Mouse (Mus musculus): ENCODE measurements around the gene Minpp1.
A peak's percentile ranks its signal among the peaks of the same experiment; 100 is the strongest.

The Minpp1 gene

DNA sequence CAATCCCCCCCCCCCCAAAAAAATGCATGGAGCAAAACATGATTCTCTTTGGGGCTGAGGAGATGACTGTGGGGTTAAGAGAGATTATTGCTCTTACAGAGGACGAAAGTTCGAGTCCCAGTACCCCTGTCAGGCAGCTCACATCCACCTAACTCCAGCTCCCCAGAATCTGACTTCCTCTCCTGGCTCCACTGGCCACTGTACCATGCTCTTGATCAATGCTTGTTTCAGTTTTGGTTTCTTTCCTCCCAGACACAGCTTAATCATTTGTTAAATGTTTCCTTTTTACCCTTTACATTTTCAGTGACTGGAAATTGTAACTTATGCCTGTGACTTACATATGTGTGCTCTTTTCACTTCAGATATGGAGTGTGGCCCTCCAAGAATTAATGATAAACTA lies 5.4 kb downstream of the Minpp1 start:
- DNase-seq: no peak

DNA sequence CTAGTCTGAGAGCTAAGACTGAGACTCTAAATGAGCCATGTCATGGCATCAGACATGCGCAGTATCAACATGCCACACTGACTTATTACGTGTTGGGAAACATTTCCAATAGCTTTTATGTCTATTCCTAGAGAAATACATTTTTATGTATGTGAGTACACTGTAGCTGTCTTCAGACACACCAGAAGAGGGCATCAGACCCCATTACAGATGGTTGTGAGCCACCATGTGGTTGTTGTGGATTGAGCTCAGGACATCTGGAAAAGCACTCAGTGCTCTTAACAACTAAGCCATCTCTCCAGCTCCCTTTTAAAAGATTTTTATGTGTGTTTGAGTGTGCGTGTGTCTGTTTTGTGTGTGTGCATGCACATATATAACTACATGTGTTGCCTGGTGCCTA lies 6.8 kb downstream of the Minpp1 start:
- DNase-seq: no peak

DNA sequence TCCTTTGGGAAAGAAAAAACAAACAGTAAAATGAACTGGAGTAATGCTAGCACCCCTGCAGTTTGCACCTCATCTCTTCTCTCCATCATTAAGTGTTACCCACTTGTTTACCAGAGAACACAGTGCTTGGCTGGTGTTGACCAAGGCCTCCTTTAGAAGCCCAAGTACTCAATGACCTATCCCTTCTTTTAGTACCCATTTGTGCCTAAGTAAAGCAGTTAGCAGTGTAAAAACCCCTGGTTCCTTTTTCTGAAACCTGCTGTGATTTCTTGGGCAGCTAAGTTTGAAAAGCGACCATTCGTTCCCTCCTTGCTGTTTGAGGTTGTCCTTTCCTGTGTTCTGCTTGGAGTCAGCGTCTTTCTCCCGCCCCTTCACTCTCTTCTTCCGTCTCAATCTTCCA lies 7.4 kb downstream of the Minpp1 start:
- DNase-seq: no peak

GRCm38 (mm10) chr19:32493471-32493870 lies 7.9 kb downstream of the Minpp1 start:
- peak; percentile 26 for DNase-seq

DNA sequence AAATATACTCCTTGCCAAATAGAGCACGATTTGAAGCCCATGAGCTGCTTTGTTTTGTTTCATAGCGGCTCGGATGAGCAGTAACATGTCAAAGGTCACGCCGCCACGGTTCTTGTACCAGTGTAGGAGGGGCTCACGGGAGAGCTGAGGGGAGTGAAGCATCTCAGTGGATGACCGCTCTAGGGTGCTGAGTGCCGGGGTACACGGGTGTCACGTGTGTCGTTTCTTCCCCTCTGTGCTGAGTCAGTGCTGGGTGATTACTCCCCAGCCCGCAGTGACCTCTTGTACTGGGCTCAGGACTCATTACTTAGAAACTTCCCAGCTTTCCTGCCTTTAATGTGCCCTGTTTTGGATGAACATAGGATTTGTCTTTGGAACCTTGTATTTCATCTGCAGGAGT lies 9.0 kb downstream of the Minpp1 start:
- DNase-seq: no peak

DNA sequence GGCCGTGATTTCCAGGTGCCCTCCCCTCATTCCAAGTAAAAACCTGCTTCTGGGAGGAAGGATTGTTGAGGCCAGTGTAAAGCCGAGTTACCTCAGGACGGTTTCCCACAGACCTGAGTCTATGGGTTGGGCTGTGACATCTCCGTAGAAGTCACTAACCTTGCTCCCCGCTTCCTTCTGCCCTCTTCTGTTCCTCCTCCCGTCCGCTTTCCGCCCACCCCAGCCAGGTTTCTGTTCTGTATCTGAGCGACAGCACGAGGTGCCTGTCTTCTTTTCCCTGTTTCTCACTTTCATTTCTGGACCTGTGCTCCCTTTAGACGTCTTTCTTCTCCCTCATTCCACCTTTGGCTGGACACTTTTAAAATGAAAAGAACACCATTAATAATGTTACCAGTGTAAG lies 9.5 kb downstream of the Minpp1 start:
- no peak for DNase-seq

DNA sequence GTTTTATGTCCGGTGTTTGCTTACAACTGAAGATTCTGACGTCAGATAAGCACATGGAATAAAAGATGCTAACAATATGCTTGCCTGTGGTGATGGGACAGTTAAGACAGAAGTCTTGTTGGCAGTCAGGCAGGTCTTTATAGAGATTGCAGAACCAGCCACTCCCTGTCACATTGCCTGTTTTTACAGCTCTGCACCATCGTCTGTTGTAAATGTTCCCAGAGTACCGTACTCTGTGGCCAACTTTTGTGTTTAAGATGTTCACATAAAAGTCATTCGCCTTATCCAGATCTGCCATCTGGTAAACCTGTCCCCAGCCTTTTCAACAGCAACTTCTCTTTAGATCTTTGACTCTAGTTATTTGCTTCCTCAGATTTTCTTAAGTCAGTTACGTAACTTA lies 11.8 kb downstream of the Minpp1 start:
- DNase-seq: no peak

DNA sequence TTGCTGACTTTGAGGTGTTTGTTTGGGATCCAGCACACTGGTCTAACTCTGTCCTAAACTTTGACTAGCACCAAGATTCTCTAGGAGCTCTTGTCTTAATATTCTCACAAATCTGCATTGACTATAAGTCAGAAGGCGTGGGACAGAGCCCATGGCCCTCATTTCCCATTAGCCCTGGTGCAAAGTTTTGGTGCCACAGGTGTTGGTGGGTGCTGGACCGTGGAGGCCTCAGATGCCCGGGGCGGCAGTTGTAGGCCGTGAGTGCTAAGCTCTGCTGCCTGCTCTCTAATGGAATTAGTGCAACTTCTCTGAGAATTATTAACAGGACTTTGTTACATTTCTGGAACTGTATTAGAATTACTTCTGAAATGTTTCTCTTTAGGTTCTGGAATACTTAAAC lies 12.4 kb downstream of the Minpp1 start:
- no peak for DNase-seq

DNA sequence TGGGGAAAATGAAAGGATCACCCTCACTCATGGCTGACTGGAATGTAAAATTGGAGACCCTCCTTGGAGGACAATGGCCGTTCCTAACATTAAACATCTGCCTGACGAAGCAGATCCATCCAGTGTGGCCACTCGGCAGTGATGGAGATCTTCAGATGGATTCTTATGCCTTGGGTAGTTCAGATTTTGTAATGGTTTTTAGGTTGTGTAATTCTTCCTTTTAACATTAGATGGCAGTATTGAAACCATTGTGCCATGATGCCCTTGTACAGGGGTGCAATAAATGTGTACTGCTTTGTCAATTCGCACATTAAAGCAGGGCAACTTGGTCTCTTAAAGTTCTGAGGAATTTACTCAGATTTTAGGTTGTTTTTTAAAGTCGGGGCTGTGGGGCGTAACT lies 15.8 kb downstream of the Minpp1 start:
- no peak for DNase-seq

- no peak for DNase-seq
Observed at GRCm38 (mm10) chr19:32506081-32506480, 20.5 kb downstream of the Minpp1 start.

GRCm38 (mm10) chr19:32506514-32506913 lies 20.9 kb downstream of the Minpp1 start:
- DNase-seq: no peak

GRCm38 (mm10) chr19:32507100-32507499 lies 21.5 kb downstream of the Minpp1 start:
- no peak for DNase-seq

- DNase-seq: no peak
Observed at GRCm38 (mm10) chr19:32507526-32507925, 22.0 kb downstream of the Minpp1 start.

- DNase-seq: no peak
Observed at GRCm38 (mm10) chr19:32510267-32510666, 24.7 kb downstream of the Minpp1 start.

DNA sequence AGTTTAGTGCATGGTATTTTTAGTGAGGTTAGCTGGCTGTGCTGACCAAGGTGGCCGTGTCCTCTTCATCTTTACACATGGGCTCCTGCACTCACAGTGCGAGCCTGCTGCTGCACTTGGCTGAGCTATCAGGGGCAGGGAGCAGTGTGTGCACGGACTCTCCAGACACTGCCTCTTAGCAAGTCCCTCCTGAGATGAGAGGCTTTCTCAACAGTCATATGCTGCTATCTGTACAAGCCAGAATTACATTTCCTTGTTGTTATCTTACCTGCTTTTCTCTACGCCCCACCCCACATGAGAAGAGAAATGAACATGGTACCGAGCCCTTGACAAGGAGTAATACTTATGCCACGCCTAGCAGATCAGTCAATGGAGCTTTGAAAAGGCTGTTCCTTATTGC lies 25.4 kb downstream of the Minpp1 start:
- no peak for DNase-seq

- no peak for DNase-seq
Observed at GRCm38 (mm10) chr19:32512518-32512917, 26.9 kb downstream of the Minpp1 start.

DNA sequence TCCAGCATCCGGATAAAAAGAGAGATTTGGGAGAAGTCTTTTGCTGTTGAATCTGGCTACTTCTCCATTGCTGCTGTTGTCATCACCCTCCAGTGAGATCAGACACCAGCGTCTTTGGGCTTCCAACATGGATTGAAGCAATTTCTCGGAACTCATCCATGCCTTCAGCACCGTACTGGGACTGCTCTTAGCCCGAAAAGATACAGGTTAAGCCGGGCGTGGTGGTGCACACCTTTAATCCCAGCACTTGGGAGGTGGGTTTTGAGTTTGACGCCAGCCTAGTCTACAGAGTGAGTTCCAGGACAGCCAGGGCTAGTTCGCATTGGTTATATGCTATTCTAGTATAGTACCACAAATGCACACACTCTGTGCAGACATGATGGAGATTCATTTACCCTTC lies 31.0 kb downstream of the Minpp1 start:
- no peak for DNase-seq

DNA sequence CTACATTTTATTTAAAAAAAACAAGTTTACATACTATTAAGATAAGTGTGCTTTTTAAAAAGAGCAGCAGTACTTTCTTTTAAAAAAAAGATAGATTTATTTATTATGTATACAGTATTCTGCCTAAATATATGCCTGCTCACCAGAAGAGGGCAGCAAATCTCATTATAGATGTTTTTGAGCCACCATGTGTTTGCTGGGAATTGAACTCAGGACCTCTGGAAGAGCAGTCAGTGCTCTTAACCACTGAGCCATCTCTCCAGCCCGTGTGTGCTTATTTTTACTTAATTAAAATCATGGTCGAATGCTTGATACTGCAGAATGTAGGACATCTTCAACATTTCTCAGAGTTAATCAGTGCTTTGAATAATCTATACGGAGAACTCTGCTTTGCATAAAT lies 35.9 kb downstream of the Minpp1 start:
- no peak for DNase-seq

- DNase-seq: no peak
Observed at GRCm38 (mm10) chr19:32522247-32522646, 36.7 kb downstream of the Minpp1 start.

GRCm38 (mm10) chr19:32522753-32523307 lies 37.3 kb downstream of the Minpp1 start:
- no peak for DNase-seq

DNA sequence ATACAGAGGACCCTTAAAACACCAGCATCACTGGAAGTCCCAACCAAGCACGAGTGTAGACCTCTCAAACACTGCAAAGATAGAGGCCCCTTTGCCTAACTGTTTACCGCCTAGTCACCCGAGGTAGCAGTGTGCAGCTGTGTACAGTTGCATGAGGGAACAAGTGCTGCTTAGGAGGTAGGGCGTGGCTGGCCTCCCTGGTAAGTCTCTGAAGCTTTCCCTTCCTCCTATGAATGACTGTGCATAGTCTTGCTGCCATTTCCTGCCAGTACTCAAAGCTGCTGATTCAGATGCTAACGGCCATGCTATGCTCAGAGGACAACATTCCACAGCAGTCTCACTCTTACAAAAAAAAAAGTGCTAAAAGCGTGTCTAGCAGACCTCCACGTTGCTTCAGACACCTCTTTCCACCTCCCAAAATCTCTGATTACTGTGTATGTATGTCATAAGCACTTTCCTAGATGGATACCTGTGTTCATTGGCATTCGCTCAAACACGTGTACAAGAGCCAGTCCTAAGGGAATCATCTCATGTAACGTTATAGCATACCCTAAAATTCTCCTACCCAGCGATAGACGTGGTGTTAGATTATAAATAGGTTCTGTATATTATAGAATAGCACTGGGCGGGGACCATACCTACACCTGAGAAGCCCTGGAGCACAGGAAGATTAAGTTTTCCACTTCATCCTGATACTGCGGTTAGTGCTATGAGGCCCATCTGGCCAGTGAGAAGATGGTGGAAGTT lies 38.4 kb downstream of the Minpp1 start:
- no peak for DNase-seq

DNA sequence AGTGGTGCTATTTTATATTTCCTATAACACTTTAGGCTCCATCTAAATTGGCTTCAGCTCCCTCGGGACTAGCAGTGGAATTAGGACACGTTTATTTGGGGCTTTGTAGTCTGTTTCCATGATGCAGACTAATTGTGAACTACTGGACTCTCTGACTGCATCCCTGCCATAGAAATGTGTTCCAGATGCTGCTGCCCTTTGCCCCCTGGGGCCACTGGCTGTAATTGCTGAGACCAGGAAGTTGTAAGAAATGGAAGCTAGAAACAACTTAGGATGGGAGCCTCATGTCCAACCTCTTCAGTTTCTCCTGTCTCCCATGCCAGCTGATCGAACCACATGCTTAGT lies 38.9 kb downstream of the Minpp1 start:
- no peak for DNase-seq

GRCm38 (mm10) chr19:32527139-32527538 lies 41.6 kb downstream of the Minpp1 start:
- no peak for DNase-seq

- DNase-seq: no peak
Observed at GRCm38 (mm10) chr19:32528723-32529122, 43.2 kb downstream of the Minpp1 start.

GRCm38 (mm10) chr19:32529252-32529942 lies 43.8 kb downstream of the Minpp1 start:
- no peak for DNase-seq

Data from layer of hippocampus, adult 9-11 months (tissue).